Mouse (Mus musculus): ENCODE data around the gene Klf12. TPM values are rescaled to one million over a fixed set of nuclear protein-coding genes. Genes with fewer than 3 reads are reported as not detected.

The Klf12 gene
- total and polyA plus RNA-seq, 2 experiments from 2014 or later, result 21.1 to 43.2 TPM

- WGBS, result 92% methylated on average over 10 of the region's 10 CpGs
Observed at GRCm38 (mm10) chr14:99850350-99850749, 434.1 kb downstream of the Klf12 start.

GRCm38 (mm10) chr14:99847502-99847901 lies 437.0 kb downstream of the Klf12 start:
- Histone ChIP-seq H3K9me3 (ENCODE audit: low read length) (no peaks in the 10 kb centered on the region), H3K4me1 (ENCODE audit: insufficient read depth, low read length) (no peaks in the 10 kb centered on the region), H3K4me2 (ENCODE audit: low read depth, low read length) (no peak overlapping the region), H3K4me3 (ENCODE audit: low read length) (no peak overlapping the region), H3K27ac (no peak overlapping the region), H3K9ac (replicated peaks; ENCODE audit: low read length) (no peak overlapping the region), H3K36me3 (ENCODE audit: insufficient read depth, low read length) (no peaks in the 10 kb centered on the region), H3K27me3 (ENCODE audit: insufficient read depth, low read length) (no peaks in the 10 kb centered on the region)
- TF ChIP-seq CTCF (IDR thresholded peaks at IDR 0.05; ENCODE audit: low read depth), result no peak
- DNase-seq (ENCODE audit: low spot score), result no peak
- no peak for ATAC-seq
- 92% methylated on average over 2 of the region's 2 CpGs for WGBS

More at GRCm38 (mm10) chr14:99850350-99850749, 434.1 kb downstream of the Klf12 start:
- H3K9ac ChIP-seq (replicated peaks; ENCODE audit: low read length), result no peak overlapping the region
- ATAC-seq (no peak), DNase-seq (ENCODE audit: low spot score) (no peak)
- H3K4me1 ChIP-seq (ENCODE audit: insufficient read depth, low read length), result no peaks in the 10 kb centered on the region
- H3K4me2 ChIP-seq (ENCODE audit: low read depth, low read length), result no peak overlapping the region
- no peak for TF ChIP-seq CTCF (IDR thresholded peaks at IDR 0.05; ENCODE audit: low read depth)
- H3K27ac ChIP-seq, result no peak overlapping the region
- H3K9me3 ChIP-seq (ENCODE audit: low read length), result no peaks in the 10 kb centered on the region
- H3K27me3 ChIP-seq (ENCODE audit: insufficient read depth, low read length), result no peaks in the 10 kb centered on the region
- no peaks in the 10 kb centered on the region for H3K36me3 ChIP-seq (ENCODE audit: insufficient read depth, low read length)
- H3K4me3 ChIP-seq (ENCODE audit: low read length), result no peak overlapping the region

- Histone ChIP-seq H3K36me3 (ENCODE audit: insufficient read depth, low read length) (no peaks in the 10 kb centered on the region), H3K4me3 (ENCODE audit: low read length) (no peak overlapping the region), H3K27ac (no peak overlapping the region), H3K4me2 (ENCODE audit: low read depth, low read length) (no peak overlapping the region), H3K27me3 (ENCODE audit: insufficient read depth, low read length) (no peaks in the 10 kb centered on the region), H3K9ac (replicated peaks; ENCODE audit: low read length) (no peak overlapping the region), H3K9me3 (ENCODE audit: low read length) (no peaks in the 10 kb centered on the region), H3K4me1 (ENCODE audit: insufficient read depth, low read length) (no peaks in the 10 kb centered on the region)
- no peak for TF ChIP-seq CTCF (IDR thresholded peaks at IDR 0.05; ENCODE audit: low read depth)
- ATAC-seq (no peak), DNase-seq (ENCODE audit: low spot score) (no peak)
- WGBS, result 44% methylated on average over 1 of the region's 1 CpGs
Observed at GRCm38 (mm10) chr14:99826713-99827112, 457.8 kb downstream of the Klf12 start.

All from hindbrain, postnatal 0 days (tissue).